Comparison of ENCODE assay signal across 8 mouse cellular contexts in genomic region chr11:19009536-19010395, GRCm38 (mm10). TPM values are rescaled to one million over a fixed set of nuclear protein-coding genes. Genes with fewer than 3 reads are reported as not detected.
DNase-seq lines count a peak whose midpoint lies in the region; ATAC-seq and TF ChIP-seq lines count a peak whose summit lies in the region.

No protein-coding gene starts in this region.

- H3K9ac ChIP-seq in heart, embryonic 12.5 days: peak overlapping the region; percentile 85
- no peak overlapping the region for H3K9ac ChIP-seq in liver, embryonic 13.5 days

- WGBS in cerebellum, adult 2 months: 20% methylated on average over 17 of the region's 17 CpGs
- WGBS in heart, embryonic 12.5 days: 22% methylated on average over 17 of the region's 17 CpGs
- WGBS in liver, embryonic 13.5 days (ENCODE audit: insufficient replicate concordance): 50% methylated on average over 17 of the region's 17 CpGs

- DNase-seq in cerebellum, adult 2 months: peak; percentile 45 to 55
- peak; percentile 45 for DNase-seq in NIH3T3 (ENCODE audit: low read depth)
- DNase-seq in liver, embryonic 13.5 days: no peak
- no peak for DNase-seq in right cerebral cortex, postnatal 36 days (ENCODE audit: low spot score in 2 of 2)
- DNase-seq in c-Kit-positive CD71-positive TER-119-positive erythroid progenitor cells, embryonic 14.5 days (ENCODE audit: low spot score): no peak

- no peaks in the 10 kb centered on the region for H3K9me3 ChIP-seq in heart, embryonic 12.5 days (replicated peaks)
- H3K9me3 ChIP-seq in liver, embryonic 13.5 days (replicated peaks): no peaks in the 10 kb centered on the region

- H3K4me3 ChIP-seq in cerebellum, adult 2 months (replicated peaks; ENCODE audit: insufficient read depth, low read depth, low read length): peak overlapping the region; percentile 31
- peak overlapping the region; percentile 45 for H3K4me3 ChIP-seq in heart, embryonic 12.5 days
- no peak overlapping the region; the same call in 1 of the 2 replicates for H3K4me3 ChIP-seq in liver, embryonic 13.5 days (replicated peaks)

- no peak for TF ChIP-seq CTCF in cerebellum, adult 2 months (IDR thresholded peaks at IDR 0.05; ENCODE audit: borderline replicate concordance, insufficient read depth, low read depth, low read length)

- peak overlapping the region; percentile 27 for H3K27ac ChIP-seq in cerebellum, adult 2 months (ENCODE audit: insufficient read depth, low read length)
- peak overlapping the region; percentile 91 for H3K27ac ChIP-seq in heart, embryonic 12.5 days (ENCODE audit: poor library complexity, severe bottlenecking)
- no peak overlapping the region for H3K27ac ChIP-seq in liver, embryonic 13.5 days

- H3K27me3 ChIP-seq in cerebellum, adult 2 months (ENCODE audit: control insufficient read depth, insufficient read depth, low read length): no peaks in the 10 kb centered on the region
- no peaks in the 10 kb centered on the region for H3K27me3 ChIP-seq in heart, embryonic 12.5 days (replicated peaks)
- H3K27me3 ChIP-seq in liver, embryonic 13.5 days: peaks cover 20% of the 10 kb centered on the region

- H3K4me1 ChIP-seq in cerebellum, adult 2 months (ENCODE audit: control insufficient read depth, insufficient read depth, low read length): peaks cover 14% of the 10 kb centered on the region
- H3K4me1 ChIP-seq in heart, embryonic 12.5 days (replicated peaks): peaks cover 58% of the 10 kb centered on the region
- H3K4me1 ChIP-seq in liver, embryonic 13.5 days (replicated peaks): peaks cover 25% of the 10 kb centered on the region

- TF ChIP-seq POLR2A in cerebellum, adult 2 months (IDR thresholded peaks at IDR 0.05; ENCODE audit: borderline replicate concordance, insufficient read depth, low read length): no peak

- H3K36me3 ChIP-seq in heart, embryonic 12.5 days: peaks cover 39% of the 10 kb centered on the region
- peaks cover 13% of the 10 kb centered on the region; the same call in 1 of the 2 replicates for H3K36me3 ChIP-seq in liver, embryonic 13.5 days

- ATAC-seq in cerebellum, adult (ENCODE audit: insufficient number of reproducible peaks, low FRiP score, low TSS enrichment): no peak
- no peak for ATAC-seq in heart, embryonic 12.5 days (ENCODE audit: insufficient number of reproducible peaks, low FRiP score)
- ATAC-seq in liver, embryonic 13.5 days (ENCODE audit: low read depth): no peak
- ATAC-seq in erythroid progenitor cell, adult 5-6 weeks (replicated peaks; ENCODE audit: low FRiP score, poor library complexity, severe bottlenecking): no peak

- peak overlapping the region; percentile 77 for H3K4me2 ChIP-seq in heart, embryonic 12.5 days
- peak overlapping the region; percentile 12; the same call in 1 of the 2 replicates for H3K4me2 ChIP-seq in liver, embryonic 13.5 days

RNA-seq across cellular contexts. Expression of gene Meis1, which starts 9.0 kb away (rescaled TPM):
- 45.9 and 46.3 TPM in 2 replicates for polyA plus RNA-seq in cerebellum, adult 2 months (2012; rRNA removed)
- polyA plus RNA-seq in heart, embryonic 12.5 days (2016; fragmentation: Nextera tagmentation; extraction: Ambion mirVana): 75.9 and 81.4 TPM in 2 replicates
- 10.7 and 12.6 TPM in 2 replicates for polyA plus RNA-seq in liver, embryonic 13.5 days (2015; fragmentation: Nextera tagmentation; extraction: Ambion mirVana)
- 6.1 and 8.0 TPM in 2 replicates for total RNA-seq in erythroid progenitor cell, adult 5-6 weeks (2015; ENCODE audit: low replicate concordance)
- total RNA-seq in erythroid progenitor cell, adult 5-6 weeks (2017; ENCODE audit: low replicate concordance): 1.8 and 3.5 TPM in 2 replicates

Comparison
In these comparisons a context has a peak if more than half of its experiments do, and no peak if none do; other contexts are left out.
1. DNase-seq: peak in cerebellum, adult 2 months (2 of 2) and NIH3T3 (single experiment); none in liver, embryonic 13.5 days (single experiment), right cerebral cortex, postnatal 36 days (0 of 2) and c-Kit-positive CD71-positive TER-119-positive erythroid progenitor cells, embryonic 14.5 days (single experiment).